Mouse (Mus musculus) midbrain, postnatal 0 days (tissue): ENCODE data around the gene C1qtnf9. TPM values are rescaled to one million over a fixed set of nuclear protein-coding genes. Genes with fewer than 3 reads are reported as not detected.

Experiments used
- ATAC-seq: fragments of 200-750 bp; cut with Nextera tagmentation; 2 replicates; pipeline ENCODE4 v1.8.0; 2017; ENCODE audit warnings: moderate number of reproducible peaks, mild to moderate bottlenecking, moderate TSS enrichment, moderate library complexity; ENCODE audit not compliant: low FRiP score
- DNase-seq: peaks from one replicate; pipeline ENCODE4 v3.0.0-alpha.2; 2015; ENCODE audit warnings: low spot score
- H3K27ac ChIP-seq: fragments of 300-500 bp; sonication (generic); 2 replicates; pipeline ENCODE4 v1.5.1; 2014; ENCODE audit warnings: low read depth, mild to moderate bottlenecking, low read length, mixed read lengths
- H3K27me3 ChIP-seq: fragments of 300-500 bp; sonication (generic); 2 replicates; pipeline ENCODE4 v1.6.1; 2014; ENCODE audit warnings: low read length, control low read depth, mixed read lengths; ENCODE audit not compliant: insufficient read depth
- H3K36me3 ChIP-seq: fragments of 300-500 bp; sonication (generic); 2 replicates; pipeline ENCODE4 v1.6.1; 2014; ENCODE audit warnings: low read length, control low read depth, mixed read lengths; ENCODE audit not compliant: insufficient read depth
- H3K4me1 ChIP-seq: fragments of 300-500 bp; sonication (generic); 2 replicates; pipeline ENCODE4 v1.6.1; 2014; ENCODE audit warnings: mild to moderate bottlenecking, control low read depth, antibody characterized with exemption, low read length, mixed read lengths; ENCODE audit not compliant: insufficient read depth
- H3K4me2 ChIP-seq: fragments of 300-500 bp; sonication (generic); 2 replicates; pipeline ENCODE4 v1.6.1; 2014; ENCODE audit warnings: low read depth, mild to moderate bottlenecking, low read length, mixed read lengths; ENCODE audit not compliant: poor library complexity, severe bottlenecking
- H3K4me3 ChIP-seq: fragments of 300-500 bp; sonication (generic); 2 replicates; pipeline ENCODE4 v1.5.1; 2014; ENCODE audit warnings: low read depth, mild to moderate bottlenecking, low read length, moderate library complexity
- H3K9ac ChIP-seq: fragments of 300-500 bp; sonication (generic); replicated peaks from 2 replicates; pipeline ENCODE4 v1.6.1; 2014; ENCODE audit warnings: mild to moderate bottlenecking, low read length, moderate library complexity, mixed read lengths; ENCODE audit not compliant: poor library complexity, severe bottlenecking
- H3K9me3 ChIP-seq: fragments of 300-500 bp; sonication (generic); 2 replicates; pipeline ENCODE4 v1.6.1; 2016; ENCODE audit warnings: low read length, control low read depth
- CTCF ChIP-seq: IDR thresholded peaks from 2 replicates; pipeline ENCODE4 v1.5.1; 2016; ENCODE audit warnings: antibody characterized with exemption, mild to moderate bottlenecking
- WGBS: fragments of 180-500 bp; shearing (Covaris S2); extraction: QIAGEN DNeasy Blood & Tissue Kit; methylation state at CpG from one replicate; pipeline ENCODE4 v1.1.7; 2014; 5-methylcytosine and 5-hydroxymethylcytosine counted together
- polyA plus RNA-seq: library from polyadenylated mRNA; unstranded; fragments of >200 nt; fragmentation: Nextera tagmentation; extraction: Ambion mirVana; gene quantifications from 2 replicates; pipeline ENCODE4 v1.2.1, GENCODE M21; 2015
- total RNA-seq: library from RNA; depleted of rRNA; stranded (reverse); fragments of >200 nt; gene quantifications from 2 replicates; pipeline ENCODE4 v1.2.3, GENCODE M21; 2014

Gene C1qtnf9
- total and polyA plus RNA-seq, 2 experiments from 2014 or later = 0.10 to 0.11 TPM

GRCm38 (mm10) chr14:60738434-60738938 lies 29.4 kb upstream of the C1qtnf9 start:
- no peak overlapping the region for H3K4me3 ChIP-seq
- WGBS = 66% methylated on average over 10 of the region's 10 CpGs
- no peak overlapping the region for H3K9ac ChIP-seq
- H3K27ac ChIP-seq = no peak overlapping the region
- ATAC-seq = no peak
- no peaks in the 10 kb centered on the region for H3K27me3 ChIP-seq
- H3K4me2 ChIP-seq = no peak overlapping the region
- DNase-seq = no peak
- peaks cover 12% of the 10 kb centered on the region; the same call in 1 of the 2 replicates for H3K4me1 ChIP-seq
- no peak for TF ChIP-seq CTCF
- no peaks in the 10 kb centered on the region for H3K36me3 ChIP-seq
- H3K9me3 ChIP-seq = no peaks in the 10 kb centered on the region

- DNase-seq (peak; percentile 47), ATAC-seq (no peak)
- no peak overlapping the region for H3K4me2 ChIP-seq
Observed at GRCm38 (mm10) chr14:60739155-60739554, 28.8 kb upstream of the C1qtnf9 start.

GRCm38 (mm10) chr14:60739616-60740015 lies 28.3 kb upstream of the C1qtnf9 start:
- Histone ChIP-seq H3K36me3 (no peaks in the 10 kb centered on the region), H3K4me2 (no peak overlapping the region), H3K27me3 (no peaks in the 10 kb centered on the region), H3K27ac (no peak overlapping the region), H3K9ac (no peak overlapping the region), H3K4me3 (no peak overlapping the region), H3K4me1 (peaks cover 12% of the 10 kb centered on the region; the same call in 1 of the 2 replicates), H3K9me3 (no peaks in the 10 kb centered on the region)
- no peak for TF ChIP-seq CTCF
- ATAC-seq (no peak), DNase-seq (no peak)
- 72% methylated on average over 12 of the region's 12 CpGs for WGBS

More at GRCm38 (mm10) chr14:60739155-60739554, 28.8 kb upstream of the C1qtnf9 start:
- Histone ChIP-seq H3K9ac (no peak overlapping the region), H3K4me3 (no peak overlapping the region), H3K4me1 (peaks cover 12% of the 10 kb centered on the region; the same call in 1 of the 2 replicates), H3K36me3 (no peaks in the 10 kb centered on the region), H3K9me3 (no peaks in the 10 kb centered on the region), H3K27ac (no peak overlapping the region), H3K27me3 (no peaks in the 10 kb centered on the region)
- 7% methylated on average over 2 of the region's 9 CpGs for WGBS
- no peak for TF ChIP-seq CTCF

- ATAC-seq (no peak), DNase-seq (no peak)
- Histone ChIP-seq H3K4me2 (no peak overlapping the region), H3K27me3 (no peaks in the 10 kb centered on the region), H3K36me3 (no peaks in the 10 kb centered on the region), H3K4me1 (peaks cover 9% of the 10 kb centered on the region; the same call in 1 of the 2 replicates), H3K9ac (no peak overlapping the region), H3K4me3 (no peak overlapping the region), H3K27ac (no peak overlapping the region), H3K9me3 (no peaks in the 10 kb centered on the region)
- 88% methylated on average over 5 of the region's 5 CpGs for WGBS
- TF ChIP-seq CTCF = no peak
Observed at GRCm38 (mm10) chr14:60740507-60740906, 27.4 kb upstream of the C1qtnf9 start.

- 77% methylated on average over 8 of the region's 8 CpGs for WGBS
- Histone ChIP-seq H3K9me3 (no peaks in the 10 kb centered on the region), H3K9ac (no peak overlapping the region), H3K27me3 (no peaks in the 10 kb centered on the region), H3K4me3 (no peak overlapping the region), H3K4me2 (no peak overlapping the region), H3K36me3 (no peaks in the 10 kb centered on the region), H3K4me1 (peaks cover 9% of the 10 kb centered on the region; the same call in 1 of the 2 replicates), H3K27ac (no peak overlapping the region)
- TF ChIP-seq CTCF = no peak
- DNase-seq = no peak
- ATAC-seq = no peak
Observed at GRCm38 (mm10) chr14:60741033-60741432, 26.9 kb upstream of the C1qtnf9 start.

- no peak for TF ChIP-seq CTCF
- Histone ChIP-seq H3K4me3 (no peak overlapping the region), H3K4me2 (no peak overlapping the region), H3K4me1 (peaks cover 6% of the 10 kb centered on the region; the same call in 1 of the 2 replicates), H3K9ac (no peak overlapping the region), H3K27me3 (no peaks in the 10 kb centered on the region), H3K36me3 (no peaks in the 10 kb centered on the region), H3K9me3 (no peaks in the 10 kb centered on the region), H3K27ac (no peak overlapping the region)
- DNase-seq (peak; percentile 65), ATAC-seq (no peak)
- 66% methylated on average over 6 of the region's 6 CpGs for WGBS
Observed at GRCm38 (mm10) chr14:60741490-60741981, 26.4 kb upstream of the C1qtnf9 start.
